Mouse (Mus musculus): Measurements from ENCODE around the gene Abl1. TPM values are rescaled to one million over a fixed set of nuclear protein-coding genes. Genes with fewer than 3 reads are reported as not detected.

Abl1 gene
- total RNA-seq, 2 experiments from 2014 or later, result 45.4 to 49.3 TPM

DNA sequence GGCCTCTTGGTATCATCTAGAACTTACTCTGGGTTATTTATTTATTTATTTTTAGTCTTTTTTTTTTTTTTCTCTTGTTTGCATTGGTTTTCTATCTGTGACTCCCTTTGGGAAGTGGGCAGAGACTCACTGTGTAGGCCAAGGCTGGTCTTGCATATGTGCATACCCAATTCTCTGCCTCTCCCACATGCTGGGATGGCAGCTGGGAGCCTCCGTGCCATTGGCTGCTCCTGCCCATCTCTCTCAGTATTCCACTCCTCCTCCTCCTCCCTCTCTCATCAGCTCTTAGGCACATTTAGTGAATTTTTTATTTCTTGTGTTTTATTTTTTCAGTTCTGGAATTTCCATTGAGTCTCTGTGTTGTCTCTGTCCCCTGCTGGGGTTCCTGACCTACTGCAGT is 53.6 kb downstream of the Abl1 start:
- DNase-seq (ENCODE audit: low spot score in 2 of 2), result no peak

DNA sequence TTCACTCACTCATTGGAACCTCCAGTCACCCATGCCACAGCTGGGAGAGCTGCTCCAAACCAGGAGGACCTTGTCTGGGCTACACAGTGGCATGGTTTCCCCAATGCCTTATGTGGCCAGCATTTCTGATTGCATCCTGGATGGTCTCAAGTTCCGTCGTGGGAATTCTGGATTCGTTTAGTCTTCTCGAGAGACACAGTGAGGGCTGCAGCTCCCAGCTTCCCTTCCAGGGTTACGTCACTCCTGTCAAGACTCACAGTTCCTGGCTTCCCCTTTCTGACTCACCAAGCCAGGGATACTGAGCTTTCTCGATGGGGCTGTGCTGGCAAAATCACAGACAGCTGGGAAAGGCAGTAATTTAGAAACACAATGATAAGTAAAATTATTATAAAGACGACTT is 54.0 kb downstream of the Abl1 start:
- no peak for DNase-seq (ENCODE audit: low spot score in 2 of 2)

- DNase-seq (ENCODE audit: low spot score in 2 of 2), result no peak
Measured at GRCm38 (mm10) chr2:31745741-31746243, 57.6 kb downstream of the Abl1 start.

DNA sequence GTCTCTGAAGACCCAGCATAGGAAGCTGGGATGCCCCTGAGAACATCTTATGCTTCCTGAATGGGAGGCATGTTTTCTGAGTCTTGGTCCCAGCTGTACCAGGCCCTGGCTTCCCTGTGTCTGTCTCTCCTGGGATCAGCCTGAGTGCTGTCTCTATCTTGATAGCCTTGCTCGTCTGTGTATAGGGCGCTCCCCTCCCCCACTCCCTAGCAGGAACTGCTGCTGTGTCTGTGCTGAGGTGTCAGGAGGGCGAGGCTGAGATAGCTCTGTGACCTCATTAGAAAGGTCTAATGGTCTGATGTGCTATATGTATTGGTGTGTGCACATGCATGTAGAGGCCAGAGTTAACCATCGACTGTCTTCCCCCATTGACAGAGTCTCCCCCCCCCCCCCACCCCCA is 58.7 kb downstream of the Abl1 start:
- DNase-seq (ENCODE audit: low spot score in 2 of 2), result no peak

DNA sequence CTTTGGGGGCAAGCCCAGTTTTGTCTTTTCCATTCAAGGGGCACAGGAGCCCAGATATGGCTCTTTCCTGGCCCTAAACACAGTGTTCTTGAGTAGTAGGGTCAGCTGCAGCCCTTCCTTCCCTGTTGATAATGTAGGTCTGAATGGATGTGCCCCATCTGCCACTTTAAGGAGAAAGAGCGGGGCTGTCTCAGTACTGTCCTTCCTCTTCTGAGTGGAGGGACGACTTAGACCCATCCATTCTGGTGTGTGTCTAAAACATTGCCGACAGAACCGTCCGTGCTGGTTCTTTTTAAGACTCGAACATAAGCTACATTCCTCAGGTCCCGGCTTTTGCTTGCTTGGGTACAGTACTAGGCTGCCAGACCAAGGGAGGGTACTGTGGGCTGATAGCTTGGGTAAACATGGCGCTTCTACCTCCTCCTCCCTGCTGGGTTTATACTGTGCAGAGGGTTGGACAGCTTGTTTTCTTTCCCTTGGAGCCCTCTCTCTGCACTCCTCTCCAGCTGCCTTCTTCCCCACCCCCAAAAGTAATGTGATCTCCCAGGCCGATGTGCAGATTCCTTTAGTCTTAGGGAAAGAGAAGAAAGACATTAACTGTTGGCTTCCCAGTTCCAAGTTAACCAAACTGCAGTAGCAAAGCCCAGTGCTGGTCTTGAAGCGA is 61.0 kb downstream of the Abl1 start:
- no peak for DNase-seq (ENCODE audit: low spot score in 2 of 2)

DNA sequence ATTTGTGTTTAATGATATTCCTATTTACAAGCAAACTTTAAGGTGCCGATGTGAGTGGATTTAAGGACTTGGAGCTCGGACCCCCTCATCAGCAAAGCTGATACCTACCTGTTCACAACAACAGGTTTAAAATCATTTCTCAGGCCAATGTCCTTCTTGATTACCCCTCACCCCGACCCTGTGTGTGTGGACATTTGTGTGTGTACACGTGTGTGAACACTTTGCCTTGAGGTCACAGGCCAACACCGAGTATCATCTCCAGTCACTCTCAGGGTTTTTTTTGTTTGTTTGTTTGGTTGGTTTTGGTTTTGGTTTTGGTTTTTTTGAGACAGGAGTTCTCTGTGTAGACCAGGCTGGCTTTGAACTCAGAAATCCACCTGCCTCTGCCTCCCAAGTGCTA is 62.0 kb downstream of the Abl1 start:
- no peak for DNase-seq (ENCODE audit: low spot score in 2 of 2)

GRCm38 (mm10) chr2:31757472-31757871 is 69.3 kb downstream of the Abl1 start:
- DNase-seq (ENCODE audit: low spot score in 2 of 2), result no peak

- no peak for DNase-seq (ENCODE audit: low spot score in 2 of 2)
Measured at GRCm38 (mm10) chr2:31758966-31759365, 70.8 kb downstream of the Abl1 start.

DNA sequence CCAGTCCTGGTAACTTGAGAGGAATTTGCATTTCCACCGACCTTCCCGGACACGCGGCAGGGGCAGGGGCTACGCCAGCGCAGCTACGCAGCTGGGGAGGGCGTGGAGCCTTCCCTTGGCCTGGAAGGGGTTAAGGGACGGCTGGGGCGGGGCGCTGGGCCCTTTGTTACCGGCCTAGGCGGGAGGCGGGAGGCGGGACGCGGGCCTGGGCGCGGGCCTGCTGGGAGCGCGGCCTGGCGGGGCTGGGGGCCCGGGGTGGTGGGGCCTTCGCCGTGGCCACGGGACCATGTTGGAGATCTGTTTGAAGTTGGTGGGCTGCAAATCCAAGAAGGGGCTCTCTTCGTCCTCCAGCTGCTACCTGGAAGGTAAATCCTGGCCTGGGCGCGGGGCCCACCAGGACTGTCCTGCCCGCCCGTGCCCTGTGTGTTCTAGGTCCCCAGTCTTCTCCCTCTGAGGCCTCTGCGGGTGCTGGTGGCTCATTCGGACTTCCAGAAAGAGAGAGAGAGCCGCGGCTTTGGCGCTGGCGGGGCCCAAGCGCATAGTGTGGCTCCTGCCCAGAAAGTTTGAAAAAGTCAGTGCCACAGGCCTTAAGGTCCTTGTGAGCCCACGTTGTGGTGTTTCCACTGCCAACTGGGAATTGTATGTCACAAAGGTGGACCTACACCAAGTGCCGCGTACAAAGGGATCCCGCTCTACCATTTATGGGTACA is 71.7 kb downstream of the Abl1 start:
- no peak for DNase-seq (ENCODE audit: low spot score in 2 of 2)

- no peak for DNase-seq (ENCODE audit: low spot score in 2 of 2)
Measured at GRCm38 (mm10) chr2:31760486-31760885, 72.3 kb downstream of the Abl1 start.

GRCm38 (mm10) chr2:31761115-31761531 is 72.9 kb downstream of the Abl1 start:
- no peak for DNase-seq (ENCODE audit: low spot score in 2 of 2)

- DNase-seq (ENCODE audit: low spot score in 2 of 2), result no peak
Measured at GRCm38 (mm10) chr2:31761585-31761984, 73.4 kb downstream of the Abl1 start.

DNA sequence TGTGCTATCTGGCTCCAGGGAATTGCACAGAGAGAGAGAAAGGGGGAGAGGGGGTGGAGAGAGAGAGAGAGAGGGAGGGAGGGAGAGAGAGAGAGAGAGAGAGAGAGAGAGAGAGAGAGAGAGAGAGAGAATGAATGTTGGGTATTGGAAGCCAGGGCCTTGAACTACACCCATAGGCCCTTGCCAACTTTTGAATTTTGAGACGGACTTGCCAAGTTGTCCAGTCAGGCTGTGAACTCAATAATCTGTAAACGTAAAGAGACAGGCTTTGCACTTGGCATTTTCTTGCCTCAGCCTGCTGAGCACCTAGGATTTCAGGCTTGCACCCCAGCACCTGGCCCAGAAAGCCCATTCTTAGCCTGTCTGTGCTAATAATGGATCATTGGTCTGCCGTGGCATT is 74.0 kb downstream of the Abl1 start:
- DNase-seq (ENCODE audit: low spot score in 2 of 2), result no peak

DNA sequence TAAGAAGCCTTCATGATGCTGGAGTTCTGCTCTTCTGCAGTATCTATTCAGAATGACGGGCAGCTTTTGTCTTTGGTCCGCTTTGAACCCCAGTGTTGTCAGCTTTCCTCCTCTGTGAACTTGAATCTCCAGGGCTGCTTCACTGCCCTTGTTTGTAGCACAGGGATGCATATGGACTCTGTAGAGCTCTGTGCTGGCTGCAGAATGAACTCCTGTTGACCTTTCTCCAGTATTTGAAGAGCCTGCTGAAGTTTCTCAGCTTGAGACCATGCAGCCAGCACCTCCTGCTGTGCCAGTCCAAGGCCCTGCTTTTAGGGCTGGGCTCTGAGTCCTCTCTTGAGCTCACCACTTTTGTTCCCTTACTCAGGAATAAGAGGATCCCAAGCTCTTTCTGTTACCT is 74.7 kb downstream of the Abl1 start:
- no peak for DNase-seq (ENCODE audit: low spot score in 2 of 2)

DNA sequence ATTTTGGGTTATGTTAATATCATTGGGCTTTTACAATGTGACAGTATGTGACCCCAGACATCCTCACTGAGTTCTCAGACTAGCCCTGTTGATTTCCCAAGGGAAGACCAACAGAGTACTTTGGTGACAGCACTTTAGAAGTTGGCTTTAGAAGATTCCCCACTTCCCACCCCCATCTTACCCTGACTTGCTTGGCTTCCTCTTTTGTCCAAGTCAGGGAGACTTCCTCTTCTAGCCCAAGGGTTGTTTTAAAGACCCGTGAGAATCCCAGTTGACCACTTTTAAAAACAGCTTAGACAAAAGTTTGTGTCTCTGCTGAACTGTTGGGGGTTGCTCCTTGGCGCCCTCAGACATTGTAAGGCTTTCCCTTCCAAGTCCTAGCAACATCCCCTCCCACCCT is 75.1 kb downstream of the Abl1 start:
- no peak for DNase-seq (ENCODE audit: low spot score in 2 of 2)

DNA sequence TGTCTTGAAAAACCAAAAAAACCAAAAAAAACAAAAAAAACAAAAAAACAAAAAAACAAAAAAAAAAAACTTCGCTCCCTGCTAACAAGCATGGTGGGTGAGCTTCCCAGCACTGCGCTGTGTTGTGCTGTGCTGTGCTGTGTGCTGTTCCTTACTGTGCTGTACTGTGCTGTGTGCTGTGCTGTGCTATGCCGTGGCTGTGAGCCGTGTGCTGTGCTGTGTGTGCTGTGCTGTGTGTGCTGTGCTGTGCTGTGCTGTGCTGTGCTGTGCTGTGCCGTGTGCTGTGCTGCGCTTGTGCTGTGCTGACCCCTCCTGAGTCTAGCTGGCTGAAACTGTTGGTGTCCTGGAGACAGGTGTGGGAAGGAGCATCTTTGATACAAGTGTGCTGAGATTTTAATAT is 78.9 kb downstream of the Abl1 start:
- DNase-seq (ENCODE audit: low spot score in 2 of 2), result no peak

DNA sequence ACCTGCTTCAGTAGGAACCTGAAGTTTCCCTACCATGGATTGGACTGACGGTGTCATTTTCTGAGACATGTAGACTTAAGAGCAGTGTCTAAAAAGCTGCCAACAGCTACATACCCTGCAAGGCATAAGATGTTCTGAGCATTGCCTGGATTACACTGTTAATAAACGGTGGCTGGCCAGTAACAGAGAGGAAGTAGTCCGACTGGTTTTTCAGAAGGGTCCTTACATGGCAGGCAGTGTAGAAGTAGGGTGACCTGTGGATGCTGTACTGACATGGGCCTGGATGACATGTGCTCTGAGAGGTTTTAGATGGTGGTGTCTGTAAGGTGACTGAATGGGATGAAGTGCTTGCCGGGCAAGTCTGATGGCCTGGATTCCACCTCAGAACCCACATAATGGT is 79.6 kb downstream of the Abl1 start:
- no peak for DNase-seq (ENCODE audit: low spot score in 2 of 2)

GRCm38 (mm10) chr2:31769115-31769514 is 80.9 kb downstream of the Abl1 start:
- no peak for DNase-seq (ENCODE audit: low spot score in 2 of 2)

GRCm38 (mm10) chr2:31769631-31770111 is 81.5 kb downstream of the Abl1 start:
- no peak for DNase-seq (ENCODE audit: low spot score in 2 of 2)

DNA sequence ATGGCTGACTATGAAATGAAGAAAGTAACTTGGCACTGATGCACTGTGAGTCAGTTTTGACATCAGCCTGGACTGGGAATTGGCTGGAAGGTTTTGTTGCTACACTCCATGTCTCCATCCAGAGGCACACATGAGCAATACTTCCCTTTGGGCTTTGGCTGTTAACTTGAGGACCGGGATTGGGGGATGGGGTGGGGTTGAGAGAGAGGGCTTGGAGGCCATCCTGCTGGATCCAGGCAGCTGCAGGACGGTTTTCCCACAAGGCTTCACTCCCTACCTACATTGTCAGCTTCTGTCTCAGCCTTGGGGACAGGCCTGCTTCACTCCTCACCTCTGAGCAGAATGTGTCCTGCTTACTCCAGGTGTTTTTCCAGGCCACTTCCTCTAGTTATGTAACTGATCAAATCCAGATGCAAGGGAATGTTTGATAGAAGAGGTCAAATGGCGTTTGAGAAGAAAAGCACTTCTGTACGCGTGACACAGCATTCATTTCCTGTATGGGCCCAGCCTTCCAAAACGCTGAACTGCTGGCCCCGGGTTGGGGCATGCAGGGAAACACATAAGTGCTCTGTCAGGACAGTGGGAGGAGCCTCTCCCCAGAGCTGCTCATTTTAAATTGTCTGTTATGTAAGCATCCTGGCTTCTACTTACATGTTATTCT is 82.7 kb downstream of the Abl1 start:
- DNase-seq (ENCODE audit: low spot score in 2 of 2), result no peak

DNA sequence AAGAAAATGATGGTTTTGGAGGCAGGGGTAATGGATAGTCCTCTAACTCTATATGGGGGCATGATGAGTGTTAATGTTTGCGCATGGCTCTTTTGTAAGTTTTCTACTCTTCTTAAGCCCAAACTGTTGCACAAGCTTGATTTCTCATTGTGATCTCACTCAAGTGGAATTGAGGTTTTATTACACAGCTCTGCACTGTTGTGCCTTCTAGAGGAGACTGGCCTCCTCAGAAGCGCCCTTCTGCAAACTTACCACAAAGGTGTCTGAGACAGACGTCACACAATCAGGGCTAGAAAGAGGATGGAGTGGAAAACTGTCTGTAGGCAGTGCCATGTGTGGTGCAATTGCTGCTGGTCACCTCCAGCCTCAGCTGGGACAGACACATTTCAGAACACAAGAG is 88.3 kb downstream of the Abl1 start:
- DNase-seq (ENCODE audit: low spot score in 2 of 2), result no peak

DNA sequence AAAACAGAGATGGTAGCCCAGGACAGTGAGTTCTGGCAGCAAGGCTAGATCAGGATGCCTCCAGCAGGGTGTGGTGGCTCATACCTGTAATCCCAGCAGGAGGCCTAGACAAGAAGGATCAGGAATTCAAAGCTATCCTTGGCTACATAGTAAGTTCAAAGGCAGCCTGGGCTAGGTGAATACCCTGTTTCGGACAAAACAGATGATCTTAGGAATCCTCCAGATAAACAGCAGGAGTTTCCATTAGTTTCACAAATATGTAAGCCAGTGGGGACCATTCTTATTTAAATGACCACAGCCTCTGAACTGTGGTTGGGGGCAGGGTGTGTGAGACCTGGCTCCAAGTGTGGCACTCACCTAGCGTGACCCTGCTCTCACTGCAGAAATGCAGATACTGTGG is 91.1 kb downstream of the Abl1 start:
- no peak for DNase-seq (ENCODE audit: low spot score in 2 of 2)
